Mouse (Mus musculus): ENCODE results near the gene Acsf2. TPM values are rescaled to one million over a fixed set of nuclear protein-coding genes. Genes with fewer than 3 reads are reported as not detected.
A peak's percentile ranks its signal among the peaks of the same experiment; 100 is the strongest.

Gene Acsf2
- polyA plus RNA-seq, 1 experiment from 2014 or later, result 1.7 TPM

GRCm38 (mm10) chr11:94543344-94543743, 58.3 kb downstream of the Acsf2 start:
- 86% methylated on average over 12 of the region's 12 CpGs for WGBS
- no peak overlapping the region for H3K27ac ChIP-seq
- no peak overlapping the region for H3K4me3 ChIP-seq (replicated peaks)
- no peaks in the 10 kb centered on the region for H3K27me3 ChIP-seq
- H3K4me1 ChIP-seq (replicated peaks), result peaks cover 11% of the 10 kb centered on the region
- peaks cover 5% of the 10 kb centered on the region; the same call in 1 of the 2 replicates for H3K36me3 ChIP-seq
- ATAC-seq, result no peak
- no peak overlapping the region for H3K4me2 ChIP-seq (replicated peaks)
- no peaks in the 10 kb centered on the region for H3K9me3 ChIP-seq
- no peak overlapping the region for H3K9ac ChIP-seq (replicated peaks)

- H3K27ac ChIP-seq, result no peak overlapping the region
- ATAC-seq, result no peak
- WGBS, result 82% methylated on average over 4 of the region's 4 CpGs
Observed at GRCm38 (mm10) chr11:94542400-94542799, 59.3 kb downstream of the Acsf2 start.

GRCm38 (mm10) chr11:94539761-94540160, 61.9 kb downstream of the Acsf2 start:
- Histone ChIP-seq H3K9me3 (no peaks in the 10 kb centered on the region), H3K4me3 (replicated peaks) (no peak overlapping the region), H3K27ac (no peak overlapping the region), H3K36me3 (peaks cover 5% of the 10 kb centered on the region; the same call in 1 of the 2 replicates), H3K4me2 (replicated peaks) (no peak overlapping the region), H3K4me1 (replicated peaks) (peaks cover 6% of the 10 kb centered on the region), H3K27me3 (no peaks in the 10 kb centered on the region), H3K9ac (replicated peaks) (no peak overlapping the region)
- 75% methylated on average over 7 of the region's 7 CpGs for WGBS
- no peak for ATAC-seq

More at GRCm38 (mm10) chr11:94542400-94542799, 59.3 kb downstream of the Acsf2 start:
- no peak overlapping the region for H3K9ac ChIP-seq (replicated peaks)
- peaks cover 5% of the 10 kb centered on the region; the same call in 1 of the 2 replicates for H3K36me3 ChIP-seq
- H3K4me2 ChIP-seq (replicated peaks), result no peak overlapping the region
- H3K9me3 ChIP-seq, result no peaks in the 10 kb centered on the region
- H3K4me3 ChIP-seq (replicated peaks), result no peak overlapping the region
- peaks cover 6% of the 10 kb centered on the region for H3K4me1 ChIP-seq (replicated peaks)
- no peaks in the 10 kb centered on the region for H3K27me3 ChIP-seq

DNA sequence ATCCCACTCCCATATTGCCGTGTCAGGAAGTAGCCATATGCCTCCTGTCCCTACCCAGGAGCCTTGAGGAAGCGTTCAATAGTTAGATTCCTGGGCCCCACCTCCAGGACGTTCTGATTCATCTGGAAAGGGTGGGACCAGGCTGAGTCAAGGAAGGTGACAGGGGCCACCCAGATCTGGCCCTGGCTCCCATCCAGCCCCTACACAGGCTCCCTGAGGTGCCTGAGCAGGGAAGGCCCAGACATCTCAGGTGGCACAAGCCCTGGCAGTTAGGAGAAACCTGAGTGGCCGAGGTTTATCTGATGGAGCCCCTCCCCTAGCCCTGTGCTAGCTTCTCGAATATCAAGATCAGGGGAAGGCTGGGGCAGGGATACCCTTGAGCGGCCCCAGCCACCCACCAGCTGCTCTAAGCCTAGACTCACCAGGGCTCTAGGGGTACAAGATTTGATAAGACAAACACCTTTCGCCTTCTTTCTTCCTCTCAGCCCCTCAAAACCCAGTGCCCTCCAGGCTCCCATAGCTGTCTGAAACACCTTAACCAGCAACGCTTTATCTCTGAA, 62.9 kb downstream of the Acsf2 start:
- peaks cover 5% of the 10 kb centered on the region; the same call in 1 of the 2 replicates for H3K36me3 ChIP-seq
- H3K27me3 ChIP-seq, result no peaks in the 10 kb centered on the region
- no peak overlapping the region for H3K4me3 ChIP-seq (replicated peaks)
- no peak overlapping the region for H3K27ac ChIP-seq
- ATAC-seq, result no peak
- WGBS, result 59% methylated on average over 8 of the region's 8 CpGs
- no peaks in the 10 kb centered on the region for H3K4me1 ChIP-seq (replicated peaks)
- no peak overlapping the region for H3K9ac ChIP-seq (replicated peaks)
- no peak overlapping the region for H3K4me2 ChIP-seq (replicated peaks)
- H3K9me3 ChIP-seq, result no peaks in the 10 kb centered on the region

- Histone ChIP-seq H3K36me3 (no peaks in the 10 kb centered on the region), H3K4me2 (replicated peaks) (no peak overlapping the region), H3K9me3 (no peaks in the 10 kb centered on the region), H3K4me1 (replicated peaks) (0 out of 2 replicates have a peak, but pooled peaks cover 2% of the 10 kb centered on the region), H3K4me3 (replicated peaks) (no peak overlapping the region), H3K27ac (no peak overlapping the region), H3K9ac (replicated peaks) (no peak overlapping the region), H3K27me3 (no peaks in the 10 kb centered on the region)
- 86% methylated on average over 8 of the region's 8 CpGs for WGBS
- no peak for ATAC-seq
Observed at GRCm38 (mm10) chr11:94533171-94533570, 68.5 kb downstream of the Acsf2 start.

DNA sequence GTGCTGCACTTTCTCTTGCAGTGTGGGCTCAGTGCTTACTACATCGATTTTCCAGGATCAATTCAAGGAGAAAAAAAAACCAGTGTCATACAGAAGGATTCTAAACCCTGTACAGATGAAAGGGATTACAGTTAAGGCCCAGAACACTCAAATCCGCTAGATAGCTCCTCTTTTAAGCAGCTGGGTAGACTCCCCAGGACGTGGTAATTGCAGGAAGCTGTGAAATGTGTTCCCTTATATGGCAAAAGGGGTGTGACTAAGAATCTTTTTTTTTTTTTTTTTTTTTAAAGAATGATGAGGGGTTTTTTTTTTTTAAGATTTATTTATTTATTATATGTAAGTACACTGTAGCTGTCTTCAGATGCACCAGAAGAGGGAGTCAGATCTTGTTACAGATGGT, 72.8 kb downstream of the Acsf2 start:
- 48% methylated on average over 3 of the region's 3 CpGs for WGBS
- ATAC-seq, result peak; percentile 27; the same call in 1 of the 2 replicates

GRCm38 (mm10) chr11:94526171-94526879, 75.3 kb downstream of the Acsf2 start:
- no peak for ATAC-seq
- WGBS, result 54% methylated on average over 9 of the region's 9 CpGs
- Histone ChIP-seq H3K9ac (replicated peaks) (no peak overlapping the region), H3K4me2 (replicated peaks) (no peak overlapping the region), H3K4me1 (replicated peaks) (no peaks in the 10 kb centered on the region), H3K36me3 (no peaks in the 10 kb centered on the region), H3K9me3 (no peaks in the 10 kb centered on the region), H3K27me3 (peaks cover 3% of the 10 kb centered on the region; the same call in 1 of the 2 replicates), H3K4me3 (replicated peaks) (no peak overlapping the region), H3K27ac (no peak overlapping the region)

More for the DNA sequence above, 72.8 kb downstream of the Acsf2 start:
- Histone ChIP-seq H3K9ac (replicated peaks) (no peak overlapping the region), H3K4me3 (replicated peaks) (no peak overlapping the region), H3K4me1 (replicated peaks) (0 out of 2 replicates have a peak, but pooled peaks cover 2% of the 10 kb centered on the region), H3K27ac (peak overlapping the region; percentile 6; the same call in 1 of the 2 replicates), H3K27me3 (no peaks in the 10 kb centered on the region), H3K36me3 (no peaks in the 10 kb centered on the region), H3K4me2 (replicated peaks) (no peak overlapping the region), H3K9me3 (no peaks in the 10 kb centered on the region)

DNA sequence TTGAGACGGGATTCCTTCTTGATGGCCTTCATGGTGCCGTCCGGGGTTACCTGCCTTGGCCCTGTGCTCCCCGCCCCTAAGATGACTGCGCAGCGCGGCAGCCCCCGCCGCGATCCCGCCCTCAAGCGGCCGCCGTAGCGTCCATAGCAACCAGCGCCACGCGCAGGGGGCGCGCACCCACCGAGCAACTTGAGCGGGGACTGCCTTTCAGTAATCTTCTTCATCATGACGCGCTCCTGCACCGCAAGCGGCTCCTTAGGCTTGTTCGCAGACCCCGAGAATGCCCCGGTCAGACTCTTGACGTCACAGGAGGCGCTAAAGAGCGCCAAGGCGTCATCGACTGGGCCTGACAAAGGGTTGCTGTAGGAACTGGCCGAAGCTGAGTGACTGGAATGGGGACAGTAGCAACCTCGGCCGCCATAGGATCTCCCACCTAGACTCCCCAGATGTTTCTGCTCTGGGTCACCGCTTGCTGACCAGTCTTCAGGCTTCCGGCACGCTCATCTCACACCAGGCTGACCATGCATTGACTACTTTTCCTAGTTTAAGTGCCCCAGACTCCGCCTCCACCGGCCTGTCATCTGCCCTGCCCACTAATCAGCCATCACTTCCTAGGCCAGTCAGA, 80.3 kb downstream of the Acsf2 start, which contains the start of gene Mycbpap:
TSS of gene Mycbpap (minus strand) at position 524 of the 625 bp plus-strand sequence.
- Histone ChIP-seq H3K36me3 (no peaks in the 10 kb centered on the region), H3K27ac (no peak within 1 kb of the TSS), H3K27me3 (peaks cover 3% of the 10 kb centered on the region; the same call in 1 of the 2 replicates), H3K4me3 (replicated peaks) (peak within 1 kb of the TSS; percentile 49), H3K4me2 (replicated peaks) (peak within 1 kb of the TSS; percentile 90), H3K9ac (replicated peaks) (peak within 1 kb of the TSS; percentile 69), H3K9me3 (no peaks in the 10 kb centered on the region), H3K4me1 (replicated peaks) (peaks cover 6% of the 10 kb centered on the region)
- ATAC-seq, result peak; percentile 90
- under 1% methylated on average over 42 of the region's 42 CpGs for WGBS

DNA sequence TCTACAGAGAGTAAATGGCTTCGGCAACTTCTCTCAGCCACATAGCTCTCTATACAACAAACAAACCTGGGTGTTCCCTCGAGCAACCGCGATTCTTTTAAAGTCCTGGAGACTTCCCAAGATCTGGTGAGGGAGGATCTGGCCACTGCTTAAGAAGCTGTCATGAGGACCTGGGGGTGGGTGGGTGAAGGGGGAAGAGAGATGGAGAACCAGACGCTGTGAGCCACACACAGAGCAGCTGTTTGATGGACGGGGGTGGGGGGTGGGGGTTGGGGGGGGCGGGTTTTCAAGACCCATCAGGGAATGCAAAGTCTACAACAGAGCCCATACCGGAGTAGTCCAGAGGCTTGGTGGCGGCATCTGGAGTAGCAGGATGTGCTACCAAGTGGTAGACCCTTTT, 88.2 kb downstream of the Acsf2 start:
- WGBS, result 74% methylated on average over 9 of the region's 9 CpGs
- no peak overlapping the region for H3K4me3 ChIP-seq (replicated peaks)
- no peaks in the 10 kb centered on the region for H3K9me3 ChIP-seq

DNA sequence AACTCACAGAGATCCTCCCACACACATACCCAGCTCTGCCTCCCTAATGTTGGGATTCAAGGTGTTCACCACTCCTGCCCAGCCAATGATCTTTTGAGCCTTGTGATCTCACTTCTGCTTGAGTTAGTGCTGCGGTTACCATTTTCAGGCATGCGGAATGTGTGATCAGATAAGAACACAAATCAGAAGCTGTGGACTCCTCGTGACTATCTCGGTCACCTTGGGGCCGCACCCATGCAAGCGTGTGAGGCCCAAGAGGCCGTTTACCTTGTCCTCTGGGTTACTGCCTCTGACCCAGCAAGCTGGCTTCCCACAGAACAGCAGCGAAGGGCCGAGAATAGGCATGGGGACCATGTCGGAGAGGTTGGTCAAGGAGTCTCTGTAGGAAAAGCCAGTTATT, 92.7 kb downstream of the Acsf2 start:
- Histone ChIP-seq H3K36me3 (no peaks in the 10 kb centered on the region), H3K4me2 (replicated peaks) (no peak overlapping the region), H3K27ac (no peak overlapping the region), H3K9me3 (no peaks in the 10 kb centered on the region), H3K4me1 (replicated peaks) (no peaks in the 10 kb centered on the region), H3K9ac (replicated peaks) (no peak overlapping the region), H3K27me3 (no peaks in the 10 kb centered on the region), H3K4me3 (replicated peaks) (no peak overlapping the region)
- ATAC-seq, result no peak
- WGBS, result 94% methylated on average over 10 of the region's 10 CpGs

More for the DNA sequence above, 88.2 kb downstream of the Acsf2 start:
- no peak overlapping the region for H3K4me2 ChIP-seq (replicated peaks)
- no peaks in the 10 kb centered on the region for H3K4me1 ChIP-seq (replicated peaks)
- no peaks in the 10 kb centered on the region for H3K36me3 ChIP-seq
- H3K9ac ChIP-seq (replicated peaks), result no peak overlapping the region
- ATAC-seq, result no peak
- H3K27ac ChIP-seq, result no peak overlapping the region
- H3K27me3 ChIP-seq, result no peaks in the 10 kb centered on the region
